Mouse (Mus musculus) embryonic facial prominence, embryonic 13.5 days (tissue): ENCODE measurements at regions not wholly inside any gene's neighbourhood (a gene's known extent, or its start where the extent isn't known, plus 50 kb on each side); places are given as distances from the start of the nearest gene placed in this dataset.

Experiments
- ATAC-seq: fragments of 200-750 bp; cut with Nextera tagmentation; 2 replicates; pipeline ENCODE4 v1.8.0; 2017; ENCODE audit warnings: low read depth; ENCODE audit not compliant: insufficient number of reproducible peaks, insufficient read depth, low FRiP score, low TSS enrichment
- H3K27ac ChIP-seq: fragments of 300-500 bp; sonication (generic); 2 replicates; pipeline ENCODE4 v1.5.1; 2015; ENCODE audit warnings: moderate library complexity, mild to moderate bottlenecking, inconsistent platforms
- H3K27me3 ChIP-seq: fragments of 300-500 bp; sonication (generic); 2 replicates; pipeline ENCODE4 v1.6.1; 2015; ENCODE audit warnings: mild to moderate bottlenecking, inconsistent platforms
- H3K36me3 ChIP-seq: fragments of 300-500 bp; sonication (generic); 2 replicates; pipeline ENCODE4 v1.6.1; 2015; ENCODE audit warnings: mild to moderate bottlenecking, inconsistent platforms
- H3K4me1 ChIP-seq: fragments of 300-500 bp; sonication (generic); 2 replicates; pipeline ENCODE4 v1.6.1; 2015; ENCODE audit warnings: inconsistent platforms
- H3K4me2 ChIP-seq: fragments of 300-500 bp; sonication (generic); 2 replicates; pipeline ENCODE4 v1.6.1; 2015; ENCODE audit warnings: moderate library complexity, mild to moderate bottlenecking, inconsistent platforms
- H3K4me3 ChIP-seq: fragments of 300-500 bp; sonication (generic); 2 replicates; pipeline ENCODE4 v1.5.1; 2015; ENCODE audit warnings: mild to moderate bottlenecking, inconsistent platforms
- H3K9ac ChIP-seq: fragments of 300-500 bp; sonication (generic); 2 replicates; pipeline ENCODE4 v1.6.1; 2015; ENCODE audit warnings: mild to moderate bottlenecking, inconsistent platforms
- H3K9me3 ChIP-seq: fragments of 300-500 bp; sonication (generic); 2 replicates; pipeline ENCODE4 v1.6.1; 2016; ENCODE audit warnings: inconsistent platforms
- WGBS: fragments of 180-500 bp; shearing (Covaris S2); methylation state at CpG from one replicate; pipeline ENCODE4 v1.1.7; 2015; ENCODE audit warnings: mixed read lengths; 5-methylcytosine and 5-hydroxymethylcytosine counted together

DNA sequence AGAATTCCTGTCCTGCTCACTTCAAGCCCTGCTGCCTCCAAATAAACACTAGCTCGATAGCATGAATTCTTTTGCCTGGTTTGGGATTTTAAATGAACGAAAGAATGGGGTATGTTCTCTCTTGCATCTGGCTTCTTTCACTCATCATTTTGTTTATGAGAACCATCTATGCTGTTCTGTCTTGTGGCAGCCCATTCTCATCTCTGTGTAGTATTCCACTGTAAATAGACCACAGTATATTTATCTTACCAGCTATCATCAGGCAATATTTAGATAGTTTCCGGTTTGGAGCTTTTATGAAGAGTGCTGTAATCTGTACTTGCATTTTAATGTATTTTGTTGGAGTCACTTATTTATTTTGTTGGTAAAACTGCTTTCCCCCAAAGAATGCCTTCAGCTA is 222.4 kb upstream of the Rps6ka3 start:
- H3K9ac ChIP-seq, result no peak overlapping the region
- no peak overlapping the region for H3K4me3 ChIP-seq
- H3K27ac ChIP-seq, result no peak overlapping the region
- no peak overlapping the region for H3K4me2 ChIP-seq
- ATAC-seq, result no peak
- peaks cover 14% of the 10 kb centered on the region for H3K27me3 ChIP-seq
- H3K36me3 ChIP-seq, result no peaks in the 10 kb centered on the region
- no peaks in the 10 kb centered on the region for H3K9me3 ChIP-seq
- 60% methylated on average over 3 of the region's 3 CpGs for WGBS
- no peaks in the 10 kb centered on the region for H3K4me1 ChIP-seq

DNA sequence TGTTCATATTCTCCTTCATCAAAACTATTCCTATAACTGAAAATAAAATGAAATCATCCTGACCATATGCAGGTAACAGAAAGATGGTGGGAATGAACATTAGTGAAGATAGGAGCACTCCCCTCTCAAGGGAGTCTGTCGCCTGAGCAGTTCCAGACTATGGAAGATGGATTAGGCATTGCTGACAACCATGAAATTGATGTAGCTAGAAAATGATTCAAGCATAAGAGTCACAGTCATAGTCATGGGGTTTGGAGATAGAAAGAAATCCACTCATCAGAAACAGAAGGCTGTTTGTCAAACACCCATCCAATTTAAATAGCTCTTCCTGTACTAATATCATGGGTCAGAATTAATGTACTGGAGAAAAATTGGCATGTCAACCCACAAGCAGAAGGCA is 191.2 kb upstream of the Rps6ka3 start:
- Histone ChIP-seq H3K36me3 (no peaks in the 10 kb centered on the region), H3K4me3 (no peak overlapping the region), H3K4me1 (no peaks in the 10 kb centered on the region), H3K27me3 (peaks cover 14% of the 10 kb centered on the region), H3K9ac (no peak overlapping the region), H3K9me3 (no peaks in the 10 kb centered on the region), H3K27ac (no peak overlapping the region), H3K4me2 (no peak overlapping the region)
- WGBS, result 55% methylated on average over 1 of the region's 1 CpGs
- ATAC-seq, result no peak

DNA sequence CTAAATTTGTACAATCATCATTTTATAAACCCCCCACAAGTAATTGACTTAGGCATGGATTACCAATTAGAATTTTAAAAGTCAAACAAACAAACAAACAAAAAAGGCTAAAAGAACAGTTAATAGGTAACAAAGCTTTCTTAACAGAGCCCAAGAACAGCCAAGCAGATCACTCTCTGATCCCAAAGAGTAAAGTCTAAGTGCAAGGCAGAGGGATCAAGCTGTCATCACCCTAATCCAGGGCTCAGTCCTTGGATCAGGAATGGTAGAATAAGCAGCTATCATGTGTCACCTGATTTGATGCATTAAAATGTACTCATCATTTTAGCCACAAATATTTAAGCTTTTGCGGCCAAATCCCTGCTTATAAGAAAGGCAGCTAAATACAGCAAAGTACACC is 183.8 kb upstream of the Rps6ka3 start:
- Histone ChIP-seq H3K36me3 (no peaks in the 10 kb centered on the region), H3K27me3 (peaks cover 18% of the 10 kb centered on the region), H3K9me3 (no peaks in the 10 kb centered on the region), H3K27ac (no peak overlapping the region), H3K9ac (no peak overlapping the region), H3K4me2 (no peak overlapping the region), H3K4me1 (no peaks in the 10 kb centered on the region), H3K4me3 (no peak overlapping the region)
- no peak for ATAC-seq
- 69% methylated on average over 1 of the region's 1 CpGs for WGBS

DNA sequence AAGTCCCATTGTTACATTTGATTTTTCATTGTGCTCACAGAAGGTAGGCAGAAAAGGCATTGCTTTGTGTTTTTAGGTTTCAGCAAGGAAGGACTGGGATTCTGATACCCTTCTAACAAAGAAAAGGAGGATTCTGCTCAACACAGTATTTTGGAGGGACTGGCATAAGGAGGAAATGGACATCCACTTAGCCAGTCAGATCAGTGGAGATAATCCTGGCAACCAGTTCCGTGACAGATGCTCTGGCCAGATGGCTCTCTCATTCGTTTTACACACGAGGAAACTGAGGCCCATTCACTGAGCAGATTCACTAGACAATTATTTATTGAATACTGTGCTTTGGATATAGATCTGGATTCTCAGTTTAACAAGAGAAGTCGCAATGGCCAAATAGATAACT is 178.2 kb upstream of the Rps6ka3 start:
- WGBS, result 82% methylated on average over 4 of the region's 4 CpGs
- Histone ChIP-seq H3K9me3 (no peaks in the 10 kb centered on the region), H3K4me1 (no peaks in the 10 kb centered on the region), H3K9ac (no peak overlapping the region), H3K27me3 (peaks cover 6% of the 10 kb centered on the region; the same call in 1 of the 2 replicates), H3K4me3 (no peak overlapping the region), H3K36me3 (no peaks in the 10 kb centered on the region), H3K4me2 (no peak overlapping the region), H3K27ac (no peak overlapping the region)
- no peak for ATAC-seq

DNA sequence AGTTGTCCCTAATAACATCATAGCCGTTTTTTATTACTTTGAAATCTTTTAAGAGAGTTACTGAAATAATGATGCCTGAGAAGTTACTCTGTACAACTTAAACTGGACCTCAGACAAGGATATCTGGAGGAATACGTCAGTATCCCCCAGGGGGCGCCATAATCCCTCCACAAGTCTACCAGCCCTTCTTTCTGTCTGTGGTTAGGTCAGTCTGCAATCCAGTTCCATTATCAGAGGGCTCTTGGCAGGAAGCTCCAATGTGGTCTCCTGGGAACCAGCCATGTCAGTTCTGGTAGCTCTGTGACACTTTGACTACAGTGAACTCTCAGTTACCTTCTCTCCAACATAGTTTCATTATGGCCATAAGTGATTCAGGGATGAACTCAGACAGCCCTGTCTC is 166.7 kb upstream of the Rps6ka3 start:
- Histone ChIP-seq H3K27ac (no peak overlapping the region), H3K4me3 (no peak overlapping the region), H3K9ac (no peak overlapping the region), H3K4me1 (no peaks in the 10 kb centered on the region), H3K36me3 (no peaks in the 10 kb centered on the region), H3K9me3 (no peaks in the 10 kb centered on the region), H3K4me2 (no peak overlapping the region), H3K27me3 (peaks cover 9% of the 10 kb centered on the region; the same call in 1 of the 2 replicates)
- ATAC-seq, result no peak
- WGBS, result 12% methylated on average over 3 of the region's 3 CpGs

DNA sequence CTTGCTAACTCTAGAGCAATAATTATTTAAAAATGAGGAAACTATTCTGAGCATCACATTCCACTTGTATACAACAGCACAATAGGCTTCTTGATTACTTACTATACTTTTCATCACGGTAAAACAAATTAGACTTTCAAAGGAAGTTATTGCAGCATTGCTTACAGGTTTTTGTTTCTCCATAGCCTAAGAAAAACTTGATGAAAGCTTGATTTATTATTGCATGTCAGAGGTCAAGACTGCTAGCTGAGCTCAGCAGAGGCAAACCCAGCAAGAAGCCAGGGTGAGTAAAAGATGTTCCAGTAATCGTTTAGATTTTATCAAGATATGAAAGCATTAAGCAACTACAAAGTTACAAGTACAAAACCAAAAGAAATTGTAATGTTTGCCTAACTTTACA is 162.2 kb upstream of the Rps6ka3 start:
- H3K4me1 ChIP-seq, result no peaks in the 10 kb centered on the region
- no peaks in the 10 kb centered on the region for H3K9me3 ChIP-seq
- 62% methylated on average over 2 of the region's 2 CpGs for WGBS
- H3K9ac ChIP-seq, result no peak overlapping the region
- H3K4me2 ChIP-seq, result no peak overlapping the region
- no peak overlapping the region for H3K27ac ChIP-seq
- H3K36me3 ChIP-seq, result no peaks in the 10 kb centered on the region
- no peak for ATAC-seq
- peaks cover 4% of the 10 kb centered on the region; the same call in 1 of the 2 replicates for H3K27me3 ChIP-seq
- no peak overlapping the region for H3K4me3 ChIP-seq

DNA sequence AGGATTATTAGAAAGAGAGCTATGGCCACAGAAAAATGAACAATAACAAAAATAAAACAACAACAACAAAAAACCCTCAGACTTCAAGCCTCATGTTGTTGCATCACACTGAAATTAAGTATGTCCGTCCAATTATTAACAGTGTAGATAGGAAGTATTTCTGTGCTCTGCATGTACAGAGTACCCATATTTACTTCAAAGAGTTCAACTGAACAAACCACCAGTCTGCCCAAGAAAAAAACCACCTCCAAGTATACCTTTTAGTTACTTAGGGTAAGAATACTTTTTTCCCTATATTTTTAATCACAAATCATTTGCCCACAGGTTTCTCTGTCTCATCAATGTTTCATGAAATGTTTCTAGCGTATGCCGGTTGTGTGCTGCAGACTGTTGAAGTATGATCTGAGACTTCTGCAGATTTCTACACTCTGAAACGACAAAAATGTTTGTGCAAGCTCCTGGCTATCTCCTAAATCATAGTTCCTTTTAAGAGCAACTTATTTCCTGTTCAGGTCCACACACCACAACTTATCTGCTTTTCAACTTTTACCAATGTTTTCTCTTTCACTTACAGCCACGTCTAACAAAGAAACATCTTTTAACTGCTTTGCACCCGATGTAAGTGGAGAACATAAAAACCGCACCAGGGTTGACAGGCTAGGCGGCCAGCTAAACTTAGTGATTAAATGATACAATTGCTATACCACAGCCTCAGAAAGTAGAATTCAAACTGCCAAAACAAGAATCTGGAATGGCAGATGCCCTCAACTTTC is 154.2 kb upstream of the Rps6ka3 start:
- no peak overlapping the region for H3K4me3 ChIP-seq
- peaks cover 11% of the 10 kb centered on the region for H3K27me3 ChIP-seq
- H3K4me2 ChIP-seq, result no peak overlapping the region
- H3K4me1 ChIP-seq, result no peaks in the 10 kb centered on the region
- H3K27ac ChIP-seq, result no peak overlapping the region
- no peaks in the 10 kb centered on the region for H3K36me3 ChIP-seq
- no peak for ATAC-seq
- 74% methylated on average over 8 of the region's 8 CpGs for WGBS
- no peaks in the 10 kb centered on the region for H3K9me3 ChIP-seq
- H3K9ac ChIP-seq, result no peak overlapping the region

DNA sequence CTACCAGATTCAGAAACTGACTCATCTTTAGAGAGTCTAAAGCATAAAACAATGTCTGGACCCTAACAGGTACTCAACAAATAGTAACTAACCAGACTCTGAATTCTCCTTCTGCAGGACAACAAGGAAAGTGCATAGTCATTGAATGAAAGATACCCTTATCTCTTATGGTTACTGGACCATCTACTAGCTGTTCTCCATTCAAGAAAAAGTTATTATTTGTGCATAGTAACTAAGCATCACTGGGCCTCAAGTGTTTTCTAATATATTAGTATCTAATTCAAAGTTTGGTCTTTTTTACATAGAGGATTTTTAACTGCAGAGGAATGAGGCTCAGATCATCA is 153.7 kb upstream of the Rps6ka3 start:
- Histone ChIP-seq H3K9ac (no peak overlapping the region), H3K4me2 (no peak overlapping the region), H3K27ac (no peak overlapping the region), H3K36me3 (no peaks in the 10 kb centered on the region), H3K4me1 (no peaks in the 10 kb centered on the region), H3K4me3 (no peak overlapping the region), H3K27me3 (peaks cover 11% of the 10 kb centered on the region), H3K9me3 (no peaks in the 10 kb centered on the region)
- ATAC-seq, result no peak

DNA sequence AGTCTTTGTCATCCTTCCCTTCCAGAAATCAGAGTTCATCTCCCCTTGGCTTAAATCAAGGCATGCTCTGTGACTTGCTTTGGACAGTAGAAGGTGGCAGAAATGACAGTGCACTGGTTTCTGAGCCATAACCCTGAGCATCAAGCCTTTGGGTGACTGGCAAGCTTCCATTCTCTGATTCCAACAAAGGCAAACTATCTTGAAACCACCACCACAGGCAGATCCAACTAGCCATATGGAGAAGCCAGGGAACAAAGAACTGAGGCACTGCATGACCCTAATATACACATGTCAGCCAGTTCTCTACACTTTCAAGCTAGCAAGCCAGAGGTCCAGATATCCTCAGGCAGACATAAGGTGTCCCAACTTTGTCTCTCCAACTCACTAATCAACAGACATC is 151.2 kb upstream of the Rps6ka3 start:
- Histone ChIP-seq H3K27ac (no peak overlapping the region), H3K4me1 (no peaks in the 10 kb centered on the region), H3K4me3 (no peak overlapping the region), H3K27me3 (peaks cover 17% of the 10 kb centered on the region), H3K36me3 (no peaks in the 10 kb centered on the region), H3K9ac (no peak overlapping the region), H3K4me2 (no peak overlapping the region), H3K9me3 (no peaks in the 10 kb centered on the region)
- ATAC-seq, result no peak

DNA sequence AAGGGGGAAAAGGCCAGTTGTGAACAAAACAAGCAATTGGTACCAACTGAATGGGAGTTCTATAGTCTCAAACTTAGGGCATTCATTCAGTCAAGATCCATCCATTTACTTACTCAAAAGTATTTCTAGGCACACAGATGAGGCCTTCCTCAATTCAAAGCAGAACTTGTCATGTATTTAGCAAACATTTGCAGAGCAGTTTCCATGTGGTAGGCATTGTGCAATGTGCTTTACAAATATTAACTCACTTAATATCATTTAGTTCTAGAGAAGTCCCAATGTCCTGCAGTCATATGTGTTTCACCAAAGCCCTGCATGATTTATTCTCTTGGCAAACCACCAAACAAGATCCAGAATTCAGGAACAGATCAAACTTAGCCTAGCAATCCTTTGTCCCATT is 148.8 kb upstream of the Rps6ka3 start:
- no peak overlapping the region for H3K4me3 ChIP-seq
- no peaks in the 10 kb centered on the region for H3K4me1 ChIP-seq
- H3K9ac ChIP-seq, result no peak overlapping the region
- H3K36me3 ChIP-seq, result no peaks in the 10 kb centered on the region
- H3K27me3 ChIP-seq, result peaks cover 26% of the 10 kb centered on the region
- no peaks in the 10 kb centered on the region for H3K9me3 ChIP-seq
- H3K27ac ChIP-seq, result no peak overlapping the region
- no peak for ATAC-seq
- no peak overlapping the region for H3K4me2 ChIP-seq

DNA sequence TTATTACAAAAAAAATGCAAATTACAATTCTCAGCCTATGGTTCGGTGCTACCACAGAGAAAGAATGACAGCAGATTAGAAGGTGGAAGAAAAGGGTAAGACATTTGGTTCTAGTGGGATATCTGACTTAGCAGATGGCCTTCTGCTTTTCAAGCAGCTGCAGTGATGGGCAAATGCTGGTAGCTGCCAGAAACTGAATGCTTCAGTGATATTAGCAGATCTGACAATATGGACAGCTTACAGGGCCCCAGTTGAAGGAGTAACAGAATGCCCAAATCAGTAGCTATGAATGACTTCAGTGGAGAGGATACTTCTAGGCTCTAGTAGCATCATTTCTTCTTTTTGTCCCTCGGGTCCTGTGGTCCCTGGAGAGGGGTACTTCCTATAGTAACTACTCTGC is 143.9 kb upstream of the Rps6ka3 start:
- no peak overlapping the region for H3K4me3 ChIP-seq
- H3K36me3 ChIP-seq, result no peaks in the 10 kb centered on the region
- no peak overlapping the region for H3K27ac ChIP-seq
- 64% methylated on average over 2 of the region's 2 CpGs for WGBS
- no peak for ATAC-seq
- H3K9me3 ChIP-seq, result no peaks in the 10 kb centered on the region
- H3K27me3 ChIP-seq, result peaks cover 27% of the 10 kb centered on the region
- no peak overlapping the region for H3K4me2 ChIP-seq
- H3K4me1 ChIP-seq, result no peaks in the 10 kb centered on the region
- no peak overlapping the region for H3K9ac ChIP-seq

DNA sequence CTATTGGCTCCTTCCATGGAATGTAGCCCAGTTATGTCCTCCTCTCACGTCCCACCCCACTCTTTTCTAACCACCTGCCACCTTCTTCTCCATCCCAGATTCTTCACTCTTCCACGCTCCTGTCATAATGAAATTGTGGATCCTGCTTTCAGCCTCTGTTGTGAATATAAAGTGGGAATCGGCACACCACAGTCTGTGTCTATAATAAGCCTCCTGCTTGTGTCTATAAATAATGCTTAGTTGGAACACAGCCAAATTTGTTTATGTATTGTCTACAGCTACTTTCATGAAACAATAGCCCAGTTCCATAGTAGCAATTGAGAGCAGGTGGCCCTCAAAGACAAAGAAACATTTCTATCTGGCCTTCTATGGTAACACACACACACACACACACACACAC is 137.5 kb upstream of the Rps6ka3 start:
- no peaks in the 10 kb centered on the region for H3K36me3 ChIP-seq
- no peak overlapping the region for H3K4me2 ChIP-seq
- peaks cover 24% of the 10 kb centered on the region for H3K27me3 ChIP-seq
- WGBS, result 61% methylated on average over 3 of the region's 3 CpGs
- H3K4me3 ChIP-seq, result no peak overlapping the region
- ATAC-seq, result no peak
- no peak overlapping the region for H3K27ac ChIP-seq
- no peaks in the 10 kb centered on the region for H3K9me3 ChIP-seq
- no peak overlapping the region for H3K9ac ChIP-seq
- no peaks in the 10 kb centered on the region for H3K4me1 ChIP-seq

DNA sequence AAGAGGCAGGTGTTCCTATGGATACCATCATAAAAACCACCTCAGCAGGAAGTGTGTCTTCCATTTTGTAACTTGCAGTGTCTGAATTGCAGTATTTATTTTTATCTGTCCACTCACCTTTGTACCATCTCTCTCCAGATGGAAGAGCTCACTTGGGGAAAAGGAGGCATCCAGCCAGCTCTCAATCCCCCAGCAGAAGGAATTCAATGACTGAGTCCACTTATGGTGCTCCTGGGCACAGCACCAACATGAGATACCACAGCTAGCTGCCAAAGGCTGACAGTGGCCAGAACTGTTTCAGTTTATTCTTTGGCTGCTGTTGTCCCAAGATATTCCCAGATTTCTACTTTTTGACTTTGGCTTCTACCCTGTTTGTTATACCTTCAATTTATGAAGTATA is 136.6 kb upstream of the Rps6ka3 start:
- H3K9me3 ChIP-seq, result no peaks in the 10 kb centered on the region
- H3K27me3 ChIP-seq, result peaks cover 24% of the 10 kb centered on the region
- H3K36me3 ChIP-seq, result no peaks in the 10 kb centered on the region
- H3K4me1 ChIP-seq, result no peaks in the 10 kb centered on the region
- H3K4me3 ChIP-seq, result no peak overlapping the region
- H3K9ac ChIP-seq, result no peak overlapping the region
- H3K27ac ChIP-seq, result no peak overlapping the region
- H3K4me2 ChIP-seq, result no peak overlapping the region
- ATAC-seq, result no peak
